28 mouse cellular contexts compared by ENCODE assay signal in the genomic region with DNA sequence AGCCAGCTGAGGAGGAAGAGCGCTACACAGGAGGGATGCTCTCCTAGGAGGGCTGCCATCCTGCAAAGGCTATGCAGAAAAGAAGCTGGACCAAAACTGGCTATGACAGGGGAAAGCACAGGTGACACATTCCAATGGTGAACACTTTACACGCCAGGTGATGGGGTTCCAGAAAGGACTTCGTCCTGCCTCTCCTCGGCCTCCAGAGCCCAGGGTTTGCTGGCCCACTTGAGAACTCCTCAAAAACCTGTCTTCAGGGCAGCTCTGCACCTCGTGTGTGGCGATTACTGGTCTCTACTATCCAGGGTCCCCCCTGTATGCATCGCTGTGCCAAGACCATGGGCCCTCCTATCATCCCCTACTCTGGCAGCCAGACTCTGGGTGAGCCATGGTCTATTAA. TPM values are rescaled to one million over a fixed set of nuclear protein-coding genes. Genes with fewer than 3 reads are reported as not detected.
"Had no signal": no experiment of that assay in that cellular context is flagged by ENCODE, and none has a peak within 500 bp of the region (broad histone marks: within the 10 kb centered on the region; RNA-seq: fewer than 3 reads in every experiment).

No protein-coding gene starts in this region.

- H3K4me3 ChIP-seq: limb, embryonic 10.5 days; limb, embryonic 12.5 days; limb, embryonic 13.5 days; limb, embryonic 15.5 days; liver, embryonic 12.5 days; liver, embryonic 13.5 days; liver, embryonic 15.5 days; lung, embryonic 15.5 days; midbrain, embryonic 10.5 days; midbrain, embryonic 12.5 days; midbrain, embryonic 13.5 days; midbrain, embryonic 15.5 days; myocyte; neural tube, embryonic 12.5 days had no signal

- DNase-seq: left cerebral cortex, postnatal 4 days; liver; liver, embryonic 13.5 days; liver, postnatal 0 days; lung, adult 18-20 months; lung, adult 2 months; lung, embryonic 14.5 days; midbrain, embryonic 14.5 days had no signal

- H3K27ac ChIP-seq: limb, embryonic 10.5 days; limb, embryonic 12.5 days; limb, embryonic 13.5 days; limb, embryonic 15.5 days; liver, embryonic 12.5 days; liver, embryonic 13.5 days; liver, embryonic 14.5 days; liver, embryonic 15.5 days; lung, embryonic 15.5 days; macrophage; midbrain, embryonic 10.5 days; midbrain, embryonic 12.5 days; midbrain, embryonic 13.5 days; midbrain, embryonic 15.5 days; neural tube, embryonic 12.5 days had no signal

RNA-seq across cellular contexts. Expression of a gene that starts 20.6 kb away (rescaled TPM):
- total RNA-seq: left cerebral cortex, postnatal 14 days; liver, adult 2 months; megakaryocyte progenitor cell, adult 5-6 weeks; megakaryocyte-erythroid progenitor cell, adult 5-6 weeks; monocyte, adult 5-6 weeks had no signal

RNA-seq across cellular contexts. Expression of a gene that starts 41.1 kb away (rescaled TPM):
- total RNA-seq: megakaryocyte-erythroid progenitor cell, adult 5-6 weeks; monocyte, adult 5-6 weeks had no signal
